Mouse (Mus musculus) cerebellum, postnatal 4 days (tissue): ENCODE measurements around the gene Pgs1.

Experiments
- DNase-seq, 2 experiments: peaks; one replicate each; pipeline ENCODE4 v3.0.0; 2022; ENCODE audit warnings: low spot score in 2 of 2, mixed read lengths in 1 of 2

Gene Pgs1

GRCm38 (mm10) chr11:117963091-117963793, 22.9 kb upstream of the Pgs1 start:
- peak; percentile 94 to 95 for DNase-seq

DNA sequence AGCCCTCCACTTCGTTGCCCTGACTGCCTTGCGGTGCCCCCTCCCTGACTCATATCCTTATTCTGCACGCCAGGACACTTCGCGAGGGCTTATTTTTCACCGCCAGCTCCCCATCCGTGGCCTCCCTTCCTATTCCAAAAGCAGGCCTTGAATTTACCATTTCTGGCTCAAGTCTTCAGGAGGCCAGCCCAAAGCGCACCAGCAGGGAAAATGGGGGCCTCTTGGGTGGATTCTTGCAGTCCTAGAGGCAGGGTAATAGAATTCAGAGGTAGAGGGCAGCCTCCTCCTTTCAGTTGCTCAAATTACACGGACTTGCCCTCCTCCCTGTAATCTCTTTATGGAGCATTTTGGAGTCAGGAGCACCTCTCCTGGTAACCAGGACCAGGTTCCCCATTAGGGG, 22.2 kb upstream of the Pgs1 start:
- no peak for DNase-seq

DNA sequence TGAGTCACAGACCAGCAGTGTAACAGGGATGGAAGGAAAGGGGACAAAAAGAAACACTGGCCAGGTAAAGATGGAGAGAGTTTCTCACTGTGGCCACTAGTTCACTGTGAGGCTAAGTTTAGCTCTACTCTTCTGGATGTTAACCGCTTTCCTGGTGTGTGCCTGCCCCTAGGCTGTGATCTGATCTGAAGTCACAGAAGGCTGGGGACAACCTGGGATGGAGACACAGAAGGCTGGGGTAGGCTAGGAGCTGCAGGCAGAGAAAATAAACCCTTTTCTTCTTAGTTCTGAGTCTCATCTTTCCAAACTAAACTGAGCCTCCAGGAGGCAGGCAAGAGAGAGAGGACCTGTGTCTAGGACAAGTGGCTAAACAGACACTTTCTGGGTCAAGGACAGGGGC, 21.8 kb upstream of the Pgs1 start:
- no peak for DNase-seq

DNA sequence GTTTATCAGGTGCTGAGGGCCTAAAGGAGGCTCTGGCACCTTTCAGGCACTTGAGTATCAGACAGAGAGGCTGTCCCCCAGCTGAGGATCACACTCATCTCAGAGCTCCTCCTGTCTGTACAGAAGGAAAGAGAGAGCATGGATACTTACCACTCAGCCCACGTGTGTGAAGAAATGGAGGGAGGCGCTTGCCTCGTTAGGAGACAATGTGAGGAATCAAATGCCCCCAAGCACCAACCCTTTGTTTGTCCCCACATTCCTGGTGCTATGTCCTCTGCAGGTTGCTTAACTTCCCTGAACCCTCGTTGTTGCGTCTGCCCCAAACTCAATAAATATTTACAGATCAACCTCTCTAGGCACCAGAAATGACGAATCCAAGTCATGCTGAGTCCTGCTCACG, 21.0 kb upstream of the Pgs1 start:
- DNase-seq: no peak

DNA sequence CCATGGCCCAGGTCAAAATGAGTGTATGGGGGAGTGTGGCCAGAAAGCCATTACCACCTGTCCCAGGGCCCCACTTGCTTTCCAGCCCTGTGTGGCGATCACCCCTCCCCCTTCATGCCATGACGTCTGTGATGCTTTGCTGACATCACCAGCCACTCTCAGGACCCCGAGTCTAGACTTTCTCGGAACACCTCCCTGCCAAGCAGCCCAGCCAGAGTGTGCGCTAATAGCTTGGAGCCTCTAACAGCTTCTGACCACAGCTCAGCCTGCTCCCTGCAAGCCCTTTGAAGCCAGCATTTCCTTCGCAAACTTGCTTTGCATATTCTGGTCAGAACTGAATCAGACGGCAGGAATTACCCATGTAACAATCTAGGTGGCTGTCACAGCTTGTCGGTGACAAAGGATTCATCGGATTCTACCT, 20.5 kb upstream of the Pgs1 start:
- DNase-seq: no peak

DNA sequence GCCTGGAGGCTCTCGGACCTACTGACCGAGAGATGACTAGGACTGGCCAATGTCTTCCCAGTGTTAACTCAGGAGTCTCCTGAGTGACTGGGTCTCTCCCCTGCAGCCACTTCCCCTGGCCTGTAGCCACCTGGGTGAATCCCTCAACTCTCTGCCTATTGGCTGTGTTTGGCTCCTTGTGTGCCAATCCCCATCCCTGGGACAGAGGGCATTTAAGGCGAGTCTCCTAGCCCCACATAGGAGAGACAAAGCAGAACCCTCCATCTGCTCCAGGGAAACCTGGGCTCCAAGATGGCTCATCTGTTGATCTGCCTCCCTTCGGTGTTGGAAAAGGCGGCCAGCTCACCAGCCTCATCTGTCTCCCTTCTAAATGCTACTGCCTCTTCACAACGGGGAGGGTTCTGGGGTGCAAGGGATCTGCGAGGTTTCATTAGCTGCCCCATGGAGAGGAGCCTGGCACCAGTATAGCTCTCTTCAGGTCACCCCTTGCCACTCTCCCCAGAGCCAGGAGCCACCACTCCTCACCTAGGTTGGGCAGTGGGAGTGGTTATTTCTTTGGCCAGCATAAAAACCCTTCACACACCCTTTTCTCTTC, 19.5 kb upstream of the Pgs1 start:
- DNase-seq: peak in 1 of 2 experiments; percentile 54

GRCm38 (mm10) chr11:117967249-117968015, 18.7 kb upstream of the Pgs1 start:
- DNase-seq: peak in 1 of 2 experiments; percentile 64

DNA sequence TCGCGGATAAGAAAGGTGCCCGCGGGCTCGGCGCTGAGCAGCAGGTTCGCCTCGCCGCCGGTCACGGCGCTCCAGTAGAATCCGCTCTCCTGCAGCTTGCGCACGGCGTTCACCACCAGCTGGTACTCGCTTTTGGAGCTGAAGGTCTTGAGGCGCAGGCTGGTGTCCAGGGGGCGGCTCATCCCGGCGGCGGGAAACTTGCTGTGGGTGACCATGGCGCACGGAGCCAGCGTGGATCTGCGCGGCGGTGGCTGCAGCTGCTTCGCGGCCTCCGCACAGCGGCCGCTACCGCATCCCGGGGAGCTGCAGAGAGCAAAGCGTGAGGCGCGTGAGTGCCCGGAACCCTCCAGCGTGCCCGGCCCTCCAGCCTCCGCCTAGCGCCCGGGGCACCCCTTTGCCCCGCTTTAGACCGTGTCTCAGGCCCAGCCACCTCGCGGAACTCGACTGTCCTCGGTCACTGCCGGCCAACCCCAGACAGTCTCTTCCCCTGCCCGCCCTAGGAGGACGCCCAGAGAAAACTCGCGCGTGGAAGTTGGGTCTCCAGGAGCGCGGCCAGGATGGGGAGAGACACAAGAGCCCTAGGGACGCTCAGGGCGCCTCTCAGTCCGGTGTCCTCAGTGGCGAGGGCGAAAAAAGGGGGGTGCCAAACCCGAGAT, 17.9 kb upstream of the Pgs1 start:
- DNase-seq: peak in 1 of 2 experiments; percentile 47

GRCm38 (mm10) chr11:117968716-117969099, 17.4 kb upstream of the Pgs1 start:
- DNase-seq: no peak

DNA sequence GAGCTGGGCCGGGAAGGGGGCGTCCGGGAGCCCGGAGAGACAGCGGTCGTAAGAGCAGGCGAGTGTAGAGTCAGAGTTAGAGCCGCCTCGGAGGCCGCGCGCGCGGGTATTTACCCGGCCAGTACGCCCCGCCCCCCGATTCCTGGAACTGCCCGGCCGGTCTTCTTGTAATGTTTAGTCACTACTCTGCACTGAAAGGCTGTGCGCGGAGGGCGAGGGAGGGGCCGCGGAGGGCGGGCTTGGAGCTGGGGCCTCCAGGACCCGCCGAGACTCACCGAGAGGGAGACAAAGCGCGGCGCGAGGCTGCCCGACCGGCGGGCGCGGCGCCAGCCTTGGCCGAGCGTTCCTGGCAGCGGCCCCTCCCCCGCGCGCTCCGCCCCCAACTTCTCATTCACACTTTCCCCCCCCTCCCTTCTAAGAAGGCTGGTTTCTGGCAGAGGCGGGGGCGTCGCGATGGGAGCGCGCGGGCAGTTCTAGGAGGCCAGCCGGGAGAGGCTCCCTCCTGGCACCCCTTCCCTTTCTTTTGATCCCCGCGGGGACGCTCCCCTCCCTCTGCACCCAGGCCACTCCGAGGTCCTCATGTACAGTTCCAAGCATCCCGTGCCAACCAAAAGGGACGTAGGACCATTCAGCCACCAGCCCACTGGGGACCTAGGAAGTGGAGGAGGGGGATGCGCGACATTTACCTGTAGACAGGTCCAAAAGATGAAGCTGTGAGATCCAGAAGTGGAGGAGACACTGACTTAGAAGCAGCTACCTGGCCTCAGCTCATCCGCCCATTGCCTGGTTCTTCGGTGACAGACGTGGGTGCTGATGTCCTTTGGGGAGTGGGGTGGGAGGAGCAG, 16.8 kb upstream of the Pgs1 start:
- DNase-seq: peak; percentile 76 to 93

DNA sequence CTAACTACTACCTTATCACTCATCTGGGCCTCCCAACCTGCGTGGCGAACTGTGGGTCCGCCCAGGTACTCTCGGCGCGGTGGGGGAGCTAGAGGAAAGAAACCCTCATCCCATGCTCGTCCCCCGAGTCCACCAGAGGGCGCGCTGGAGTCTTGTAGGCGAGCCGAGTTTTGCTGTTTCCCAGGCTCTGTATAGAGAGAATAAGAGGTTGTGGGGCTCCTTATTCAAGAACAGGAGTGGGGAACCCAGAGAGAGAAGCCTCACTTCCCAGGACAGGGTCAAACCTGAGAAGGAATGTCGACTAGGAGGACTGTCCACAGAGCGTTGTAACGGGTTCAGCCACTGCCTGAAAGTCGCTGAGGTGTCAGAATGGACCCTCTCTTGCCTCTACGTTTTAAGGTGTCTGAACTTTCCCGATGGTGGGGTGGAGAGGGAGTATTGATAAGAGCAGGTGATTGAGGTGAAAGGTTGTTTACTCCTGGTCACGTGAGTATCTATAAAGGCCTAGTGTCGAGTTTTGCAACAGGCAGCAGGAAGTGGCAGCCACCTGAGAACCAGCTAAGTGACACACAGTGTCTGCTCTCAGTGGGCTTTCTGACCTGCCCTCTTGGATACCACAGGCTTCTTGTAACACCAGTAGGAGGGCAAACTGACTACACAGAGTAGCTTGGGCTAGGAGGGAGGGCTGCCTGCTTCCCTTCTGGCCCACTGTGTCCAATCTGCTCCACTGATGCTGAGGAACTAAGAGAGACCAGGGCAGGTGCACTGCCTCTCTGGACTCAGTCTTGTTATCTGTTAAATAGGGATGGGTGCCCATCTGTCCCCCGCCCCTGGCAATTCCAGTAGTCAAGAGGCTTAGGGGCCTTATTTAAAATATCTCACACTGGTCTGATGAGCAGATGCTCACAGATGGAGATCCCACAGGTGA, 15.9 kb upstream of the Pgs1 start, which contains the start of gene Socs3:
Socs3 (minus strand) TSS at position 103 of the 928 bp plus-strand sequence.
- DNase-seq: peak; percentile 92 to 95

- no peak for DNase-seq
These were observed 15.0 kb upstream of the Pgs1 start for GRCm38 (mm10) chr11:117971100-117971499.

DNA sequence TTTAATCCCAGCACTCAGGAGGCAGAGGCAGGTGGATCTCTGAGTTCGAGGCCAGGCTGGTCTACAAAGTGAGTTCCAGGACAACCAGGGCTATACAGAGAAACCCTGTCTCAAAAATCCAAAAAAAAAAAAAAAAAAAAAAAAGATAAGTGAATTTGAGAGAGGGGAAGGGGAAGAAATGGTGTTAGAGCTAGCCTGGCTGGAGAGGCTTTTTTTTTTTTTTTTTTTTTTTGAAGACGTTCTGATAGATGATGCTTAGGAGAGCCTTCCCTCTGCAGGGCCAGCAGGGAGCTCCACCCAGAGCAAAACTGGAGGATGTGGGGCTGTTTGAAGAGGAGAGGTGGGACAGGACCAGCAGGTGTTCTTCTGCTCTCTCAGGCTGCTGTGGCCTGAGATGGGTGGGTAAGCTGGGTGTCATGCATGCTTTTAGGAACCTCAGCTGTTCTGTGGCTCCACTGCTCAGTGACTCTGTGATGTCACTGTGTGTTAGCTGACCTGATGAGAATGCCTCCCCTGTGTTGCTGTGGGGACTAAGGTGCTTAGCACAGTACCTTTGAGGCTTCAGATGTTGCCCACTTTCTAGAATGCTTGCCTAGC, 14.3 kb upstream of the Pgs1 start:
- no peak for DNase-seq

DNA sequence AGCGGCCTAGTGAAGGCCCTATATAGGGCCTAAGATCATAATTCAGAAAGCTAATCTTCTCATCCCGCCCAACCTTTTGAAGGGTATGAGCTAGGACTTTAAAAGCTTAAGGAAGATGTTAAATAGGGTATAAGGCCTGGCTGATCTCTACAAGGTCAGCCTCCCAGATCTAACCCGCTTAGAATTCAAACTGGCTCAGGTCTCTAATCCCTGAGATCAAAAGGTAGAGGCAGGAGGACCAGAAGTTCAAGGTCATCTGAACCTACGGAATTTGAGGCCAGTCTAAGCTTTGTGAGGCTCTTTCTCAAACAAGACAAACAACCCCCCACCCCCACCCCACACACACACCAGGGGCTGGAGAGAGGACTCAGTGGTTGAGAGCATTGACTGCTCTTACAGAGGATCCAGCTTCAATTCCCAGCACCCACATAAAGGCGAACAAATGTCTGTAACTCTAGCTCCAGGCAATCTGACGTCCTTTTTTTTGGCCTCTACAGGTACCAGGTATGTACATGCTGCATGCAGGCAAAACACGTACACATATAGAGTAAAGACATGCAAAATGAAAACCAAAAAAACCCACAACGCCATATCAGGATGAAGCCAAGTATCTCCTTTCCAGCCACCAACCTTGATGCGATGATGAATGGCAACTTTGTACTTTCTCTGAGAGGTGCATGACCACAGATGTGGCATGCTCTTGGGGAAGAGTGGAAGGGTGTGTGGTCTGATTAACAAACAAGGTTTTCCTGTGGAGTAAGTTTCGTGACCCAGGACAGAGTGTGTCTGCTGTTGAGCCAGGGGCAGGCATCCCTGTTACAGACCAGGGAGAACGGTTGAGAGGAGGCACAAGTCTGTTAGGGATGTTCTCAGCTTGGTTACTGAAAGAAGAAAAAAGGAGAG, 13.2 kb upstream of the Pgs1 start:
- no peak for DNase-seq

- DNase-seq: no peak
These were observed 12.5 kb upstream of the Pgs1 start for GRCm38 (mm10) chr11:117973569-117973968.

DNA sequence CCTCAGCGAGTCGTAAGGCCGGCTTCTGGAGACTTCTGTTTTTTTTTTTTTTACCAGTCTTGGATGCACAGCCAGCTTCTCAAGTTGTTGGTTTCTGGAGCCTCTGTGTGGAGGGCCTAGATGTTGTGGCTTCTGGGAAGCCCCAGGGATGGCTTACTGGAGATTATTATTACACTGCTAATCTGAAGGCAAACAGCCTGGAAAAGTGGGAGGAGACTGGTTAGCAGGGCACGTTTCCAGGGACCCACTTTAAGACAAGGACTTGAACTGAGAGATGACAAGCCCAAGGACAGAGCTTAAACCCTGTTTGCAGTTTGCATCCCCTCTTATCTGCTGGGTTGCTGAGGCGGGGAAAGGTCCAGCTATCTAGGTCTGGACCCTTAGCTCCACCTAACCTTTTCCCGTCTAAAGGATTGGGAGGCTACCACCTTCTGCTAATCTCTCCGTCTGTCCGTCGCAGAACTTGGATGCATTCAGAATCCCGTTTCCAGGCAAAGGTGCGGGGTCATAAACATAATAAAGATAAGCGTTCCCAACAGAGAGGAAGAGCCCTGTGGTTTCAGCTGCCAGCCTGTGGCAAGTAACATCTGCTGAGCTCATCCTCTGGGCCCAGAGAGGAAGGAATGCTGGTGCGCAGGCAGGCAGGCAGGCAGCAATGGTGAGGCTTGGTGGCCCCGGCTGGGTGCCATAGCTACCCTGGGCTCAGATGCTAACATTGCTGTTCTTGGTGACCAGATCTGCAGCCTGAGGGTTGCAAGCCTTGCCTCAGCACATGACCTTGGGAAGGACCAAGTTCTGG, 11.6 kb upstream of the Pgs1 start:
- DNase-seq: no peak

- no peak for DNase-seq
These were observed 10.7 kb upstream of the Pgs1 start for GRCm38 (mm10) chr11:117975211-117975967.
